Mouse (Mus musculus) midbrain, postnatal 0 days (tissue): ENCODE measurements around the gene Tmpo. TPM values are rescaled to one million over a fixed set of nuclear protein-coding genes. Genes with fewer than 3 reads are reported as not detected.

Experiments
- ATAC-seq: fragments of 200-750 bp; cut with Nextera tagmentation; 2 replicates; pipeline ENCODE4 v1.8.0; 2017; ENCODE audit warnings: moderate number of reproducible peaks, mild to moderate bottlenecking, moderate TSS enrichment, moderate library complexity; ENCODE audit not compliant: low FRiP score
- DNase-seq: peaks from one replicate; pipeline ENCODE4 v3.0.0-alpha.2; 2015; ENCODE audit warnings: low spot score
- H3K27ac ChIP-seq: fragments of 300-500 bp; sonication (generic); 2 replicates; pipeline ENCODE4 v1.5.1; 2014; ENCODE audit warnings: low read depth, mild to moderate bottlenecking, low read length, mixed read lengths
- H3K27me3 ChIP-seq: fragments of 300-500 bp; sonication (generic); 2 replicates; pipeline ENCODE4 v1.6.1; 2014; ENCODE audit warnings: low read length, control low read depth, mixed read lengths; ENCODE audit not compliant: insufficient read depth
- H3K36me3 ChIP-seq: fragments of 300-500 bp; sonication (generic); 2 replicates; pipeline ENCODE4 v1.6.1; 2014; ENCODE audit warnings: low read length, control low read depth, mixed read lengths; ENCODE audit not compliant: insufficient read depth
- H3K4me1 ChIP-seq: fragments of 300-500 bp; sonication (generic); 2 replicates; pipeline ENCODE4 v1.6.1; 2014; ENCODE audit warnings: mild to moderate bottlenecking, control low read depth, antibody characterized with exemption, low read length, mixed read lengths; ENCODE audit not compliant: insufficient read depth
- H3K4me2 ChIP-seq: fragments of 300-500 bp; sonication (generic); 2 replicates; pipeline ENCODE4 v1.6.1; 2014; ENCODE audit warnings: low read depth, mild to moderate bottlenecking, low read length, mixed read lengths; ENCODE audit not compliant: poor library complexity, severe bottlenecking
- H3K4me3 ChIP-seq: fragments of 300-500 bp; sonication (generic); 2 replicates; pipeline ENCODE4 v1.5.1; 2014; ENCODE audit warnings: low read depth, mild to moderate bottlenecking, low read length, moderate library complexity
- H3K9ac ChIP-seq: fragments of 300-500 bp; sonication (generic); replicated peaks from 2 replicates; pipeline ENCODE4 v1.6.1; 2014; ENCODE audit warnings: mild to moderate bottlenecking, low read length, moderate library complexity, mixed read lengths; ENCODE audit not compliant: poor library complexity, severe bottlenecking
- H3K9me3 ChIP-seq: fragments of 300-500 bp; sonication (generic); 2 replicates; pipeline ENCODE4 v1.6.1; 2016; ENCODE audit warnings: low read length, control low read depth
- CTCF ChIP-seq: IDR thresholded peaks from 2 replicates; pipeline ENCODE4 v1.5.1; 2016; ENCODE audit warnings: antibody characterized with exemption, mild to moderate bottlenecking
- WGBS: fragments of 180-500 bp; shearing (Covaris S2); extraction: QIAGEN DNeasy Blood & Tissue Kit; methylation state at CpG from one replicate; pipeline ENCODE4 v1.1.7; 2014; 5-methylcytosine and 5-hydroxymethylcytosine counted together
- polyA plus RNA-seq: library from polyadenylated mRNA; unstranded; fragments of >200 nt; fragmentation: Nextera tagmentation; extraction: Ambion mirVana; gene quantifications from 2 replicates; pipeline ENCODE4 v1.2.1, GENCODE M21; 2015
- total RNA-seq: library from RNA; depleted of rRNA; stranded (reverse); fragments of >200 nt; gene quantifications from 2 replicates; pipeline ENCODE4 v1.2.3, GENCODE M21; 2014

The Tmpo gene
- total and polyA plus RNA-seq, 2 experiments from 2014 or later: 54.8 to 102 TPM

GRCm38 (mm10) chr10:91183316-91183715 is 2.2 kb upstream of the Tmpo start:
- Histone ChIP-seq H3K36me3 (no peaks in the 10 kb centered on the region), H3K4me3 (peak overlapping the region; percentile 54; the same call in 1 of the 2 replicates), H3K27me3 (no peaks in the 10 kb centered on the region), H3K9me3 (no peaks in the 10 kb centered on the region), H3K4me1 (peaks cover 9% of the 10 kb centered on the region; the same call in 1 of the 2 replicates), H3K4me2 (peak overlapping the region; percentile 56), H3K27ac (peak overlapping the region; percentile 98; the same call in 1 of the 2 replicates), H3K9ac (no peak overlapping the region)
- no peak for DNase-seq
- ATAC-seq: no peak
- no peak for TF ChIP-seq CTCF
- 35% methylated on average over 3 of the region's 3 CpGs for WGBS

GRCm38 (mm10) chr10:91182291-91182990 is 1.3 kb upstream of the Tmpo start:
- ATAC-seq: no peak

DNA sequence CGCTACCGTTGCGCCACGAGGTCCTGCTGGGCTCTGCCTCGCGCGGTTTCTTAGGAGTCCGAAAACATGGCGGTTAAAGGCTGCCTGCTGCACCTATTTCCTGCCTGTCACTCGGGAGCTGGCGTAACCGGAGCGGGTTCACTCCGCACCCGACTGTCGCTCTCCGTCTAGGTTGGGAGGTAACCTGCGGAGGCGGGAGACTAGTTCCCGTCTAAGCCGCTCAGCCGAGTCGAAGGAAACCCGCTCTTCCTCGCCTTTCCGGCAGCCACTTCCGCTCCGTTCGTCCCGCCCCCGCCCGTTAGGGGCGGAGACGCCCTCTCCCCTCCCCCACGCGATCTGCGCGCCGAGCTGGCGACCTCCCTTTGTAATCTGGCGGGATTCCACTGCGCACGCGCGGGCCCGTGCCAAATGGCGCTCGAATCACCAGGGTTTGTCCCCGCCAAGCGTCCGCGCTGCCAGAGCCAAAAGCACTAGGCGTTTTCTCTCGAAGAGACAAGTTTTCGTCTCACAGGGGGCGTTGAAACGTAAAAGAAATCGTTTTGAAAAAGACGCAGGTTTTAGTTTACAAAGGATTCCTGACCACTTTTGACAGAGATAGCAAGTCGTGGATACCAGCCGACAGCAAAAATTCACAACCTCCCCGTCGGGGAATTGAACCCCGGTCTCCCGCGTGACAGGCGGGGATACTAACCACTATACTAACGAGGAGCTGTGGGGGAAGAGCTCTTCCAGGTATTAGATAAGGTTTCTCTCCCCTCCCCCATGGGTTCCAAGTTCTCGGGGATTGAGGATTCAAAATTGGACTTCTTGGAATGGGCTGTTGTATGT is 560 bp upstream of the Tmpo start:
- ATAC-seq: peak; percentile 93
- DNase-seq: peak; percentile 97
- under 1% methylated on average over 61 of the region's 69 CpGs for WGBS
- H3K27me3 ChIP-seq: no peaks in the 10 kb centered on the region
- no peaks in the 10 kb centered on the region for H3K9me3 ChIP-seq
- peak overlapping the region; percentile 70 for H3K9ac ChIP-seq
- peak overlapping the region; percentile 98 for H3K27ac ChIP-seq
- no peaks in the 10 kb centered on the region for H3K36me3 ChIP-seq
- H3K4me3 ChIP-seq: peak overlapping the region; percentile 54
- peaks cover 6% of the 10 kb centered on the region; the same call in 1 of the 2 replicates for H3K4me1 ChIP-seq
- peak overlapping the region; percentile 56 for H3K4me2 ChIP-seq
- TF ChIP-seq CTCF: no peak

More at GRCm38 (mm10) chr10:91182291-91182990, 1.3 kb upstream of the Tmpo start:
- Histone ChIP-seq H3K4me3 (peak overlapping the region; percentile 54), H3K4me2 (peak overlapping the region; percentile 56), H3K9me3 (no peaks in the 10 kb centered on the region), H3K27me3 (no peaks in the 10 kb centered on the region), H3K36me3 (no peaks in the 10 kb centered on the region), H3K27ac (peak overlapping the region; percentile 98), H3K9ac (peak overlapping the region; percentile 70), H3K4me1 (peaks cover 8% of the 10 kb centered on the region; the same call in 1 of the 2 replicates)
- under 1% methylated on average over 16 of the region's 16 CpGs for WGBS
- TF ChIP-seq CTCF: no peak
- DNase-seq: peak; percentile 47

DNA sequence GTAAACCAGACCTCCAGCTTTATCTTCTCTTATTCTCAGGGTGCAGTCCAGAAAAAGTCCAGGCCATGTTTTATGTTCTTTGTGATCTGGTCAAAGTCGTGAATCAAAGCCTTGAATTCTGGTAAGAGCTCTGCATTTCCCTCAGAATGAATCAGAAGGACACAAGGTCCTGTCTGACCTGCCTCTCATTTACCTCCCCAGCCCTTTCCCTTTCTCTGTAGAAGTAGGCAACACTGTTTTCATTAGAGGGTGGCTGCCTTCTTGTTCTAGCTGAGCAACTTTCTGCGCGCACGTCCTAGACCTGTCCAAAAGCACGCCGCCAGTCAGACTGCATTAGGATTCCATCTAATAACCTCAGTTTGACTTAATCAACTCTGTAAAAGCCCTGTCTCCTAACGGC is 814 bp downstream of the Tmpo start:
- Histone ChIP-seq H3K27ac (0 out of 2 replicates have a peak overlapping the region, but pooled peaks have one; percentile 98), H3K4me1 (peaks cover 6% of the 10 kb centered on the region; the same call in 1 of the 2 replicates), H3K4me2 (peak overlapping the region; percentile 50), H3K4me3 (peak overlapping the region; percentile 54), H3K9ac (0 out of 2 replicates have a peak overlapping the region, but pooled peaks have one; percentile 36), H3K36me3 (no peaks in the 10 kb centered on the region), H3K9me3 (no peaks in the 10 kb centered on the region), H3K27me3 (no peaks in the 10 kb centered on the region)
- DNase-seq (no peak), ATAC-seq (no peak)
- 27% methylated on average over 7 of the region's 7 CpGs for WGBS
- TF ChIP-seq CTCF: no peak

- no peaks in the 10 kb centered on the region for H3K27me3 ChIP-seq
- H3K36me3 ChIP-seq: no peaks in the 10 kb centered on the region
- DNase-seq (no peak), ATAC-seq (no peak)
- 84% methylated on average over 2 of the region's 2 CpGs for whole genome bisulfite sequencing
- no peak overlapping the region for H3K27ac ChIP-seq
- no peaks in the 10 kb centered on the region for H3K9me3 ChIP-seq
- H3K4me1 ChIP-seq: peaks cover 6% of the 10 kb centered on the region; the same call in 1 of the 2 replicates
- H3K4me2 ChIP-seq: peak overlapping the region; percentile 50
- no peak overlapping the region; the same call in 1 of the 2 replicates for H3K4me3 ChIP-seq
- no peak for TF ChIP-seq CTCF
- H3K9ac ChIP-seq: 0 out of 2 replicates have a peak overlapping the region, but pooled peaks have one; percentile 36
Observed at GRCm38 (mm10) chr10:91179834-91180233, 1.3 kb downstream of the Tmpo start.
